Comparison of ENCODE assay signal across 14 mouse cellular contexts in the genomic region with DNA sequence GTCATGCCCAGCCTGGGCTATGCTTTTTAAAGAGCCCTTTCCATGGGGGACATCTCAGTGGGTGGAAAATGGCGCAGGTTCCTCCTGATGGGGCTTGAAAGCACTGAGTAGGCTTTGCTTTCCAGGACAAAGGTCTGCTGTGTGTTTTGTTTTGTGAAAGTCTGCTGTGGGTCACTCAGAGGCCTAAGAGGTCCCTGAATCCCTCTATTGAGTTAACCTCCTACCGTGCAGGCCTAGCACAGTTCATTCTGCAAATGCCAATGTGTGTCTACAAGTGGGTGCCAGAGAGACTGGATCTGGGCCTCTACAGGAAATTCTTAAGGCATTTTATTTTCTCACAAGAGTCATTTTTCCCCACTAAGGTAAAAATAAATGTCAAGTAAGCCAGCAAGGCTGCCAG.
DNase-seq lines count a peak whose midpoint lies in the region; ATAC-seq and TF ChIP-seq lines count a peak whose summit lies in the region.
"Had no signal": no experiment of that assay in that cellular context is flagged by ENCODE, and none has a peak within 500 bp of the region (broad histone marks: within the 10 kb centered on the region; RNA-seq: fewer than 3 reads in every experiment).

No protein-coding gene starts in this region.

- DNase-seq in gastrocnemius, adult 2 months = no peak
- no peak for DNase-seq in gastrocnemius, postnatal 4 days (ENCODE audit: low spot score in 2 of 2)
- peak; percentile 57 for DNase-seq in liver, adult 2 months (ENCODE audit: extremely low read depth, low read depth, low spot score)
- DNase-seq in liver = no peak
- no peak for DNase-seq in limb, embryonic 14.5 days (ENCODE audit: low spot score)
- no peak for DNase-seq in right cerebral cortex, postnatal 4 days
- no peak for DNase-seq in c-Kit-positive CD71-positive TER-119-positive erythroid progenitor cells, embryonic 14.5 days (ENCODE audit: low spot score)
- DNase-seq: B cell, adult 2 months; cerebellum, adult 8-10 months; kidney, adult 8-10 months; right cerebral cortex, postnatal 25 days; thymus, postnatal 14 days had no signal

- H3K9me3 ChIP-seq in limb, embryonic 14.5 days (ENCODE audit: control insufficient read depth, low read length) = no peaks in the 10 kb centered on the region
- H3K9me3 ChIP-seq: G1E had no signal

- H3K4me2 ChIP-seq in limb, embryonic 14.5 days (replicated peaks; ENCODE audit: low read depth, low read length, severe bottlenecking) = no peak overlapping the region

- H3K9ac ChIP-seq in liver, adult 2 months (ENCODE audit: low read depth, low read length) = no peak overlapping the region
- H3K9ac ChIP-seq in limb, embryonic 14.5 days (ENCODE audit: low read depth, low read length, severe bottlenecking) = no peak overlapping the region

- WGBS in liver, adult 2 months = 35% methylated on average over 2 of the region's 2 CpGs
- 72% methylated on average over 2 of the region's 2 CpGs for WGBS in limb, embryonic 14.5 days

- TF ChIP-seq CTCF in gastrocnemius, adult 2 months (IDR thresholded peaks at IDR 0.05) = no peak
- TF ChIP-seq CTCF in liver, adult 2 months (IDR thresholded peaks at IDR 0.05; ENCODE audit: low read depth, low read length) = no peak

- intact Hi-C loops in gastrocnemius, adult 2 months (cut with DNase I) = no loop called here

- no peak for ATAC-seq in limb, embryonic 14.5 days (ENCODE audit: low FRiP score, low read depth)

- no peak overlapping the region for H3K4me3 ChIP-seq in gastrocnemius, adult 2 months
- H3K4me3 ChIP-seq in liver, adult 2 months (ENCODE audit: insufficient read depth, low read depth, low read length) = no peak overlapping the region
- no peak overlapping the region for H3K4me3 ChIP-seq in brown adipose tissue, adult 24 weeks (ENCODE audit: insufficient read depth, low read depth, low read length)
- no peak overlapping the region for H3K4me3 ChIP-seq in limb, embryonic 14.5 days (replicated peaks; ENCODE audit: low read length)

- H3K27me3 ChIP-seq in liver, adult 2 months (ENCODE audit: control insufficient read depth, insufficient read depth, low read length) = no peaks in the 10 kb centered on the region
- H3K27me3 ChIP-seq in limb, embryonic 14.5 days (ENCODE audit: control insufficient read depth, insufficient read depth, low read length) = no peaks in the 10 kb centered on the region

- peaks cover 13% of the 10 kb centered on the region for H3K36me3 ChIP-seq in liver, adult 2 months (ENCODE audit: control insufficient read depth, insufficient read depth, low read length)
- H3K36me3 ChIP-seq in limb, embryonic 14.5 days (ENCODE audit: control insufficient read depth, insufficient read depth, low read length) = peaks cover 51% of the 10 kb centered on the region

- peak overlapping the region; percentile 38 for H3K27ac ChIP-seq in gastrocnemius, adult 2 months
- peak overlapping the region; percentile 86 for H3K27ac ChIP-seq in liver, adult 2 months (replicated peaks; ENCODE audit: insufficient read depth, low read depth, low read length)
- H3K27ac ChIP-seq in brown adipose tissue, adult 24 weeks (replicated peaks; ENCODE audit: low read depth, low read length) = peak overlapping the region; percentile 82
- peak overlapping the region; percentile 72 for H3K27ac ChIP-seq in limb, embryonic 14.5 days (replicated peaks; ENCODE audit: low read depth, low read length)

- peaks cover 4% of the 10 kb centered on the region; the same call in 1 of the 2 replicates for H3K79me2 ChIP-seq in liver, adult 2 months (ENCODE audit: control insufficient read depth, insufficient read depth, low read length)

- TF ChIP-seq POLR2A in liver, adult 2 months (IDR thresholded peaks at IDR 0.05; ENCODE audit: extremely low read depth, insufficient read depth, low read length) = no peak
- TF ChIP-seq POLR2A in limb, embryonic 14.5 days (IDR thresholded peaks at IDR 0.05; ENCODE audit: borderline replicate concordance, extremely low read depth, insufficient read depth, insufficient read length) = no peak

- peaks cover 27% of the 10 kb centered on the region for H3K4me1 ChIP-seq in liver, adult 2 months (ENCODE audit: control insufficient read depth, insufficient read depth, low read length)
- peaks cover 19% of the 10 kb centered on the region for H3K4me1 ChIP-seq in brown adipose tissue, adult 24 weeks (ENCODE audit: control insufficient read depth, insufficient read depth, insufficient read length, low read length)
- H3K4me1 ChIP-seq in limb, embryonic 14.5 days (ENCODE audit: control insufficient read depth, insufficient read depth, low read length) = no peaks in the 10 kb centered on the region
